8 mouse cellular contexts compared by ENCODE assay signal in the genomic region with DNA sequence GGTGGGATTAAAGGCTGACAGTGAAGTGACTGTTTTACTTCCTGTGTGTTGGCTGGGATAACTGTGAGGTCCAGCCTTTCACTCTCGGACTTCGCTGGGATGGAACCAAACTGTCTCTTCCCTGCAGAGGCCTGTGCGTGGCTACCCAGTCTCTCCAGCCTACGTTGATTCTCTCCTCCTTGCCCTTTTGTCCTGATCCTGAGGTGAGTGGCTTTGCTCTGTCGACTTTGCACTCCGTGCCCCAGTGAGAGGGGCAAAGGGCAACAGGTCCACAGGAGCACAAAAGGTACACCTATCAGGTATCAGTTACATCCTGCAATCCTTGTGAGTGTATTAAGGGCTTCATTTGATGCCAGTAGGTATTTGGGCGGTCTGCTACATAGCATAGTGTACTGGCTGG. TPM values are rescaled to one million over a fixed set of nuclear protein-coding genes. Genes with fewer than 3 reads are reported as not detected.
DNase-seq lines count a peak whose midpoint lies in the region; ATAC-seq and TF ChIP-seq lines count a peak whose summit lies in the region.

A gene (plus strand): TSS at position 87 of the 400 bp plus-strand sequence.

- ATAC-seq in neural tube, embryonic 11.5 days (ENCODE audit: insufficient read depth, low FRiP score, low TSS enrichment), result no peak
- ATAC-seq in forebrain, embryonic 12.5 days (ENCODE audit: low FRiP score), result no peak

- H3K36me3 ChIP-seq in neural tube, embryonic 11.5 days (ENCODE audit: control insufficient read depth, insufficient read depth, low read length), result peaks cover 4% of the 10 kb centered on the region
- H3K36me3 ChIP-seq in forebrain, embryonic 12.5 days (replicated peaks), result peaks cover 42% of the 10 kb centered on the region
- peaks cover 34% of the 10 kb centered on the region for H3K36me3 ChIP-seq in hindbrain, embryonic 10.5 days
- no peaks in the 10 kb centered on the region for H3K36me3 ChIP-seq in limb, embryonic 10.5 days
- no peaks in the 10 kb centered on the region for H3K36me3 ChIP-seq in small intestine, adult 2 months (ENCODE audit: control insufficient read depth, insufficient read depth, low read length)

- no peak within 1 kb of the TSS for H3K27ac ChIP-seq in neural tube, embryonic 11.5 days (ENCODE audit: low read depth, low read length)
- no peak within 1 kb of the TSS for H3K27ac ChIP-seq in forebrain, embryonic 12.5 days
- H3K27ac ChIP-seq in hindbrain, embryonic 10.5 days, result no peak within 1 kb of the TSS
- no peak within 1 kb of the TSS for H3K27ac ChIP-seq in limb, embryonic 10.5 days
- no peak within 1 kb of the TSS for H3K27ac ChIP-seq in small intestine, adult 2 months (ENCODE audit: insufficient read depth, low read depth, low read length)

- DNase-seq in neural tube, embryonic 11.5 days (ENCODE audit: low spot score), result no peak
- DNase-seq in neural tube, embryonic 10.5 days (ENCODE audit: extremely low spot score, low spot score), result no peak
- no peak for DNase-seq in hindbrain, embryonic 10.5 days (ENCODE audit: low spot score)
- DNase-seq in limb, embryonic 10.5 days (ENCODE audit: low spot score), result no peak
- no peak for DNase-seq in ovary, postnatal 36 days (ENCODE audit: low spot score)
- DNase-seq in urinary bladder, postnatal 4 days (ENCODE audit: low spot score in 2 of 2), result no peak

- no peak within 1 kb of the TSS for H3K4me3 ChIP-seq in neural tube, embryonic 11.5 days (ENCODE audit: low read depth, low read length)
- 0 out of 2 replicates have a peak within 1 kb of the TSS, but pooled peaks have one; percentile 5 for H3K4me3 ChIP-seq in forebrain, embryonic 12.5 days (replicated peaks)
- H3K4me3 ChIP-seq in hindbrain, embryonic 10.5 days, result peak within 1 kb of the TSS; percentile 18; the same call in 1 of the 2 replicates
- peak within 1 kb of the TSS; percentile 34; the same call in 1 of the 2 replicates for H3K4me3 ChIP-seq in limb, embryonic 10.5 days
- H3K4me3 ChIP-seq in small intestine, adult 2 months (ENCODE audit: low read depth, low read length), result no peak within 1 kb of the TSS

- H3K4me1 ChIP-seq in neural tube, embryonic 11.5 days (ENCODE audit: control insufficient read depth, insufficient read depth, low read length), result no peaks in the 10 kb centered on the region
- peaks cover 13% of the 10 kb centered on the region for H3K4me1 ChIP-seq in forebrain, embryonic 12.5 days
- no peaks in the 10 kb centered on the region for H3K4me1 ChIP-seq in hindbrain, embryonic 10.5 days (replicated peaks)
- H3K4me1 ChIP-seq in limb, embryonic 10.5 days, result 0 out of 2 replicates have a peak, but pooled peaks cover 6% of the 10 kb centered on the region
- H3K4me1 ChIP-seq in small intestine, adult 2 months (ENCODE audit: control insufficient read depth, insufficient read depth, insufficient read length, low read length), result peaks cover 8% of the 10 kb centered on the region; the same call in 1 of the 2 replicates

- no peak for TF ChIP-seq CTCF in small intestine, adult 2 months (IDR thresholded peaks at IDR 0.05; ENCODE audit: extremely low read depth, insufficient read length, insufficient replicate concordance, low read depth, low read length)

- no peaks in the 10 kb centered on the region for H3K27me3 ChIP-seq in neural tube, embryonic 11.5 days (ENCODE audit: control insufficient read depth, insufficient read depth, low read length)
- H3K27me3 ChIP-seq in forebrain, embryonic 12.5 days, result no peaks in the 10 kb centered on the region
- H3K27me3 ChIP-seq in hindbrain, embryonic 10.5 days (ENCODE audit: insufficient read depth, poor library complexity, severe bottlenecking), result no peaks in the 10 kb centered on the region
- peaks cover 6% of the 10 kb centered on the region; the same call in 1 of the 2 replicates for H3K27me3 ChIP-seq in limb, embryonic 10.5 days (ENCODE audit: low read depth, poor library complexity, severe bottlenecking)
- no peaks in the 10 kb centered on the region for H3K27me3 ChIP-seq in small intestine, adult 2 months (ENCODE audit: control insufficient read depth, insufficient read depth, low read length)

- H3K9ac ChIP-seq in neural tube, embryonic 11.5 days (ENCODE audit: low read length), result no peak within 1 kb of the TSS
- no peak within 1 kb of the TSS for H3K9ac ChIP-seq in forebrain, embryonic 12.5 days

- WGBS in neural tube, embryonic 11.5 days, result 82% methylated on average over 7 of the region's 7 CpGs
- 77% methylated on average over 7 of the region's 7 CpGs for WGBS in forebrain, embryonic 12.5 days
- WGBS in hindbrain, embryonic 10.5 days, result 74% methylated on average over 7 of the region's 7 CpGs
- 76% methylated on average over 7 of the region's 7 CpGs for WGBS in limb, embryonic 10.5 days
- 61% methylated on average over 7 of the region's 7 CpGs for WGBS in small intestine, adult 2 months

- no peak for TF ChIP-seq POLR2A in small intestine, adult 2 months (IDR thresholded peaks at IDR 0.05; ENCODE audit: low read depth, low read length)

- no peak within 1 kb of the TSS for H3K4me2 ChIP-seq in neural tube, embryonic 11.5 days (ENCODE audit: low read depth)
- H3K4me2 ChIP-seq in forebrain, embryonic 12.5 days, result no peak within 1 kb of the TSS; the same call in 1 of the 2 replicates

- H3K9me3 ChIP-seq in neural tube, embryonic 11.5 days (ENCODE audit: control insufficient read depth, low read length), result peaks cover 7% of the 10 kb centered on the region
- peaks cover 22% of the 10 kb centered on the region for H3K9me3 ChIP-seq in forebrain, embryonic 12.5 days
- peaks cover 22% of the 10 kb centered on the region for H3K9me3 ChIP-seq in hindbrain, embryonic 10.5 days
- peaks cover 16% of the 10 kb centered on the region for H3K9me3 ChIP-seq in limb, embryonic 10.5 days (replicated peaks)

RNA-seq across cellular contexts. Expression of the gene that starts here (rescaled TPM):
- 36.5 and 41.7 TPM in 2 replicates for polyA plus RNA-seq in neural tube, embryonic 11.5 days (2014; fragmentation: Nextera tagmentation; extraction: Ambion mirVana)
- 42.9 and 46.6 TPM in 2 replicates for polyA plus RNA-seq in forebrain, embryonic 12.5 days (2016; fragmentation: Nextera tagmentation; extraction: Ambion mirVana)
- 40.9 and 42.3 TPM in 2 replicates for polyA plus RNA-seq in hindbrain, embryonic 10.5 days (2016; fragmentation: Nextera tagmentation; extraction: Ambion mirVana)
- polyA plus RNA-seq in limb, embryonic 10.5 days (2016; fragmentation: Nextera tagmentation; extraction: Ambion mirVana), result 43.6 and 44.1 TPM in 2 replicates
- polyA plus RNA-seq in small intestine, adult 2 months (2012; rRNA removed), result 14.9 and 18.4 TPM in 2 replicates

Comparison
In these comparisons a context has a peak if more than half of its experiments do, and no peak if none do; other contexts are left out.
1. H3K4me3 ChIP-seq: peak in forebrain, embryonic 12.5 days (single experiment), hindbrain, embryonic 10.5 days (single experiment) and limb, embryonic 10.5 days (single experiment); none in neural tube, embryonic 11.5 days (single experiment) and small intestine, adult 2 months (single experiment).